Mouse (Mus musculus) forebrain, embryonic 15.5 days (tissue): Measurements from ENCODE around the gene Prpf6. TPM values are rescaled to one million over a fixed set of nuclear protein-coding genes. Genes with fewer than 3 reads are reported as not detected.

Experiments used
- ATAC-seq: fragments of 200-750 bp; cut with Nextera tagmentation; replicated peaks from 2 replicates; pipeline ENCODE4 v1.8.0; 2017; ENCODE audit warnings: mild to moderate bottlenecking, moderate TSS enrichment, moderate library complexity
- H3K27ac ChIP-seq: fragments of 300-500 bp; sonication (generic); replicated peaks from 2 replicates; pipeline ENCODE4 v1.5.1; 2015; ENCODE audit warnings: mild to moderate bottlenecking, inconsistent platforms
- H3K27me3 ChIP-seq: fragments of 300-500 bp; sonication (generic); 2 replicates; pipeline ENCODE4 v1.6.1; 2015; ENCODE audit warnings: inconsistent platforms
- H3K36me3 ChIP-seq: fragments of 300-500 bp; sonication (generic); 2 replicates; pipeline ENCODE4 v1.6.1; 2015; ENCODE audit warnings: mild to moderate bottlenecking, inconsistent platforms
- H3K4me1 ChIP-seq: fragments of 300-500 bp; sonication (generic); 2 replicates; pipeline ENCODE4 v1.6.1; 2015; ENCODE audit warnings: inconsistent platforms
- H3K4me2 ChIP-seq: fragments of 300-500 bp; sonication (generic); replicated peaks from 2 replicates; pipeline ENCODE4 v1.6.1; 2015; ENCODE audit warnings: mild to moderate bottlenecking, inconsistent platforms
- H3K4me3 ChIP-seq: fragments of 300-500 bp; sonication (generic); 2 replicates; pipeline ENCODE4 v1.5.1; 2015; ENCODE audit warnings: mild to moderate bottlenecking, inconsistent platforms
- H3K9ac ChIP-seq: fragments of 300-500 bp; sonication (generic); replicated peaks from 2 replicates; pipeline ENCODE4 v1.6.1; 2015; ENCODE audit warnings: mild to moderate bottlenecking, inconsistent platforms
- H3K9me3 ChIP-seq: fragments of 300-500 bp; sonication (generic); 2 replicates; pipeline ENCODE4 v1.6.1; 2016; ENCODE audit warnings: inconsistent platforms
- WGBS: fragments of 180-500 bp; shearing (Covaris S2); methylation state at CpG from one replicate; pipeline ENCODE4 v1.1.7; 2015; ENCODE audit warnings: mixed read lengths; 5-methylcytosine and 5-hydroxymethylcytosine counted together
- polyA plus RNA-seq: library from polyadenylated mRNA; unstranded; fragments of >200 nt; fragmentation: Nextera tagmentation; extraction: Ambion mirVana; gene quantifications from 2 replicates; pipeline ENCODE4 v1.2.1, GENCODE M21; 2015

The Prpf6 gene
- polyA plus RNA-seq, 1 experiment from 2014 or later, result 72.1 TPM

DNA sequence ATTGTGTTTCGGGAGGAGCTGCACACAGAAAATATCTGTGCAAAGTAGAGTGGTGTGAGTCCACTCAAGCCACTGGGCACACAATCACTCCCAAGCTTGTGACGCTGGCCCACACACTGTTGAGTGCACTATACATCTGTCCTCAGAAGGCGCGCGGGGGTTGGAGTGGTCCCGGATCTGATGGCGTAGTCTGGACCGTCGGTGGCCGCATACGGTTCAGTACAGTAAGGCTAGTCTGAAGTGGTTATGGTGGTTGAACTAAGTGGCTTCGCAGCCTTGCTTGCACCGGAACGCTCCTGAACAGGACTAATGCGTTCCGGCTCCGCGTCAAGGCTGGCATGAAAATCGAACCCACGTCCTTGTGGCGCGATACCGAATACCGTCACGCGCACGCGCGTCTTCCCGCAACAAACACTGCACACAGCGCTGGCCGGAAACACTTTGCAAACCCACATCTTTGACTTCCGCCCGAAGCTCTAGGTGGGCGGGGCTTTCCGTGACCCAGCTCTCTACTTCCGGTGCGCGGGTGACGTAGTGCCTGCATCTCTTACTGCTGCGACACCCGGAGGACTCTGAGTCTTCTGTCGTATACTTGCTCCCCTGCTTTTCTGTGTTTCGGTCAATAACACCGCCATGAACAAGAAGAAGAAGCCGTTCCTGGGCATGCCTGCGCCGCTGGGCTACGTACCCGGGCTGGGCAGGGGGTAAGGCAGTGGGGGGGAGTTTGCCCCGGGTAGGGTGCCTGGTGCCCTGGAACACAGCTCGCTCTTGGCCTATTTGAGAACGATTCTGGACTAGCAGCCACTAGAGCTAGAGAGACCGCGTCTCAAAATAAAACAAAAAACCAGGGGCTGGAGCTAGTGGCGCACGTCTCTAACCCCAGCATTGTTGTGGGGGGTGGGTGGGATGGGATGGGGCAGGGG lies 9.4 kb downstream of the Prpf6 start:
- Histone ChIP-seq H3K36me3 (peaks cover 4% of the 10 kb centered on the region; the same call in 1 of the 2 replicates), H3K9me3 (no peaks in the 10 kb centered on the region), H3K4me3 (peak overlapping the region; percentile 79), H3K4me1 (peaks cover 44% of the 10 kb centered on the region), H3K9ac (peak overlapping the region; percentile 83), H3K4me2 (peak overlapping the region; percentile 66), H3K27ac (peak overlapping the region; percentile 70), H3K27me3 (no peaks in the 10 kb centered on the region)
- peak; percentile 95 for ATAC-seq
- WGBS, result 1% methylated on average over 57 of the region's 57 CpGs

DNA sequence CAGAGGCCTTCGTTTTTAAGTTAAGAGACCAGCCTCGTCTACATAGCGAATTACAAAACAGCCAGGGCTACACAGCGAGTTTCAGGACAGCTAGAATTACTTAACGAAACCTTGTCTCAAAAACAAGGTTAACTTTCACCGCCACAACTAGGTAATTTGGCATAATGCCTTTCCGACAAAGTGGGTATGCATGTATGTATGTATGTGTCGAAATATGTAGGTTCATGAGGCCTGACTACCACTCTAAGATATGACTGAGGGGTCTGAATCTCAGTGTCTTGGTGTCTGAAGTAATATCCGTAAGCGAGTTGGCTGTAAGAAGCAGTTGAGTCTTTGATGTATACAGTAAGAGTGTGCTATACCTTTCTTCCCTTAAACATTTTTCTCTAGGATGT lies 10.1 kb downstream of the Prpf6 start:
- peak overlapping the region; percentile 66 for H3K4me2 ChIP-seq
- H3K9ac ChIP-seq, result peak overlapping the region; percentile 83
- WGBS, result 30% methylated on average over 10 of the region's 10 CpGs
- no peak for ATAC-seq
- no peaks in the 10 kb centered on the region for H3K27me3 ChIP-seq
- H3K4me1 ChIP-seq, result peaks cover 44% of the 10 kb centered on the region
- no peak overlapping the region for H3K27ac ChIP-seq
- H3K36me3 ChIP-seq, result no peaks in the 10 kb centered on the region
- H3K4me3 ChIP-seq, result peak overlapping the region; percentile 79
- no peaks in the 10 kb centered on the region for H3K9me3 ChIP-seq

DNA sequence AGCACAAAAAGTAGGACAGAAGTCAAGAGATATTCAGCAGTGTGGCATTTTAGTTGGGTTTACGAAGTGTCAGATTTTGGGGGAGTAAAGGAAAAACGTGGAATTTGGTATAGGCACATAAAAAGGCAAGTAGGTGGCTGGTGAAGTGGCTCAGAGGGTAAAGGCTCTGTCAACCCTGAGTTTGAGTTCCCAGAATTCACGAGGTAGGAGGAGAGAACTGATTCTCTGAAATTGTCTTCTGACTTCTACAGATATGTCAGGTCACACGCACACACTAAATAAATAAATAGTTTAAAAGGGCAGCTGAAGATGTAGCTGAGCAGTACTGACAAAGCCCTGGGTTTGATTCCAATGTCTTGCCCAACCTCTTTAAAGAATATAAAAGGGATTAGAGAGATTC lies 10.7 kb downstream of the Prpf6 start:
- 0 out of 2 replicates have a peak overlapping the region, but pooled peaks have one; percentile 83 for H3K9ac ChIP-seq
- 77% methylated on average over 4 of the region's 4 CpGs for WGBS
- peaks cover 41% of the 10 kb centered on the region for H3K4me1 ChIP-seq

DNA sequence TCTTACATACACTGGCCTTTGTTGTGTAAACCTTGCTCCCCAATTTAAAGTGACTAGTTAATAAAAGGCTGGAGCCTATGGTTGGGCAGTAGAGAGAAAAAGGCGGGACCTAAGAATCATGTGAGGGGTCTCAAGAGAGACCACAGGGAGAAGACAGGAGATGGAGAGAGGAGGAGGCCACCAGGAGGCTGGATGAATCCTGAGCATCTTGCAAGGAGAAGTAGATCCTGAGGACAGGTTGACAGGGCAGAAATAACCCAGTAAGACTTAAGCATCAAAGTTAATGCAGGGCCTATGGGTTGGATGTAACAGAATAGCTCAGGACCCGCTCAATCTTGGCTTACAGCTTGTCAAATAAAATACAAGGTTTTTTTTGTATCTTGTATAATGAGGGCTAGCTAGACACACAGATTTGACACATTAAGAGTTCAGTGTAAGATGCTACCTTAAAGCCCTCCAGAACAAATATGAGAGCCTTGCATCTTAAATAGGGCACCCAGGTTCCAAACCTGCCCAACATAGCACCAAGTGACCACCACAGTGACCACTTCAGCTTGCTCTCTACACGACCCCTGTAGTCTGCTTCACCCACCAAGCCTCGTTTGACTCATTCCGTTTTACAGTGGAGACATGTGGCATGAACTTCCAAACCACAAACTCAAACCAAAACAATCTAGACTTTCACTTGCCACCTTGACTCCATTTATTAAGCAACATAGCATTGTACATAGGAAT lies 27.3 kb downstream of the Prpf6 start:
- Histone ChIP-seq H3K9me3 (no peaks in the 10 kb centered on the region), H3K4me3 (no peak overlapping the region), H3K4me1 (no peaks in the 10 kb centered on the region), H3K27me3 (no peaks in the 10 kb centered on the region), H3K27ac (no peak overlapping the region), H3K9ac (no peak overlapping the region), H3K4me2 (no peak overlapping the region), H3K36me3 (peaks cover 60% of the 10 kb centered on the region)
- ATAC-seq, result no peak
- 88% methylated on average over 5 of the region's 5 CpGs for WGBS

More for the DNA sequence above, 10.7 kb downstream of the Prpf6 start:
- Histone ChIP-seq H3K4me3 (no peak overlapping the region; the same call in 1 of the 2 replicates), H3K36me3 (no peaks in the 10 kb centered on the region), H3K9me3 (no peaks in the 10 kb centered on the region), H3K27me3 (no peaks in the 10 kb centered on the region), H3K4me2 (peak overlapping the region; percentile 66; the same call in 1 of the 2 replicates), H3K27ac (no peak overlapping the region)
- no peak for ATAC-seq

DNA sequence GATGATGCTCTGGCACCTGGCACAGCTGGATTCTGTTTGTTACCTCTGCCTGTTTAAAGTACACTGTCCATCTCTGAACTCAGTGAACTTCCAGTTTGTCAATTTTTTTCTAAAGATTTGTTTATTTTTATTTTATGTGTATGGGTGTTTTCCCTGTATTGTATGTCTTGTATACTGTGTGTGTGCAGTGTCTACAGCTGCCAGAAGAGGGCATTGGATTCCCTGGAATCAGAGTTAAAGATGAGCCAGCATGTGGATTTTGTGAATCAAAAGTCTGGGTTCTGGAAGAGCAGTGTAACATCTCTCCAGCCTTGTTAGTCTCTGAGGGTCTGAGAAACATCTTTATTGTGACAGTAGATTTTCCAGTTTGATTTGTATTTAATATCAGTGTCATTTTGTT lies 31.7 kb downstream of the Prpf6 start:
- Histone ChIP-seq H3K4me1 (no peaks in the 10 kb centered on the region), H3K36me3 (peaks cover 56% of the 10 kb centered on the region), H3K4me3 (no peak overlapping the region), H3K4me2 (no peak overlapping the region), H3K27ac (no peak overlapping the region), H3K9ac (no peak overlapping the region), H3K27me3 (no peaks in the 10 kb centered on the region), H3K9me3 (no peaks in the 10 kb centered on the region)
- ATAC-seq, result no peak

DNA sequence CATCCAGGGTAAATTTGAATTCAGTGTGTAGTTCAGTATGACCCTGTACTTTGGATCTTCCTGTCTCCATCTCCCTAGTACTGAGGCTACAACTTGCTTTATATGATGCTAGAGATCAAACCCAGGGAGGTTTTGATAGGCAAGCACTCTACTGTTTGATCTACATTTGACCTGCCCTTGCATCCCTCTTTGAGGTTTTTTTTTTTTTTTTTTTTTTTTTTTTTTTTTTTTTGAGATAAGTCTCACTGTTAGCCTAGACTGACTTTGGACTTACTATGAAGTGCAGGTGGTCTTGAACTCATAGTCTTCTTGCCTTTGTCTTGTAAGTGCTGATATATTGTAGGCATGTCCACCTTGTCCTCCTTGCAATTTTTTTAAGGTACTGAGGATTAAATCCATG lies 36.8 kb downstream of the Prpf6 start:
- Histone ChIP-seq H3K27me3 (no peaks in the 10 kb centered on the region), H3K9ac (no peak overlapping the region), H3K36me3 (peaks cover 44% of the 10 kb centered on the region), H3K27ac (no peak overlapping the region), H3K9me3 (no peaks in the 10 kb centered on the region), H3K4me3 (no peak overlapping the region), H3K4me1 (no peaks in the 10 kb centered on the region), H3K4me2 (no peak overlapping the region)
- ATAC-seq, result no peak

DNA sequence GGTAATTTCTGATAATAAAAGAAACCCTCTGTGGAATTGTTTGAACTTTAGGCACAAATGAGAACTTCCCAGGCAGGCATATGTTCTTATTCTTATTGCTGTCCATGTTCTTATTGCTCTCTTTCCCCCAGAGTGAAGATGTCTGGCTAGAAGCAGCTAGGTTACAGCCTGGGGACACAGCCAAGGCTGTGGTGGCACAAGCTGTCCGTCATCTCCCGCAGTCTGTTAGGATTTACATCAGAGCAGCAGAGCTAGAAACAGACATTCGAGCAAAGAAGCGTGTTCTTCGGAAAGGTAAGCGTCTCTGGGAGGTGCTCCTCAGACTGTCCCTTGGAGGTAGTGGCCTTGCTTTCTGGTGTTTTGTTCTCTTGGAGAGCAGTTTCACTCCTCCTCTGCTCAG lies 41.0 kb downstream of the Prpf6 start:
- Histone ChIP-seq H3K27ac (no peak overlapping the region), H3K36me3 (peaks cover 57% of the 10 kb centered on the region), H3K9me3 (no peaks in the 10 kb centered on the region), H3K4me2 (no peak overlapping the region), H3K27me3 (no peaks in the 10 kb centered on the region), H3K9ac (no peak overlapping the region), H3K4me3 (no peak overlapping the region), H3K4me1 (no peaks in the 10 kb centered on the region)
- 93% methylated on average over 6 of the region's 6 CpGs for WGBS
- no peak for ATAC-seq

DNA sequence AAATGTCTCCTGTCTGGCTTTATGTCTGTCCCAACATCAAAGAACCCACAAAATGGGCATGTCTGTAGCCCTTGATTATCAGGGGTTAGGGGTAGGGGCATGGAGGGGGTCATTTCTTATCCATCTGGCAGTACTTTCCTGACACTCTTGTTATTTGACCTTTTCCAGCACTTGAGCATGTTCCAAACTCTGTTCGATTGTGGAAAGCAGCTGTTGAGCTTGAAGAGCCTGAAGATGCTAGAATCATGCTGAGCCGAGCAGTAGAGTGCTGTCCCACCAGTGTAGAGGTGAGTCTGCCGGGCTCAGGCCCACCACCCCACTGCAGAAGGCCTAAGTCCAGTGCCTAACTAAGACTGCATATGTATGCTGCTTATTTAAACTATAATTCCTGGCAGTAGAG lies 44.2 kb downstream of the Prpf6 start:
- no peak for ATAC-seq
- no peak overlapping the region for H3K4me3 ChIP-seq
- H3K27me3 ChIP-seq, result no peaks in the 10 kb centered on the region
- H3K9ac ChIP-seq, result no peak overlapping the region
- peaks cover 69% of the 10 kb centered on the region for H3K36me3 ChIP-seq
- no peak overlapping the region for H3K27ac ChIP-seq
- H3K4me2 ChIP-seq, result no peak overlapping the region
- H3K9me3 ChIP-seq, result no peaks in the 10 kb centered on the region
- WGBS, result 89% methylated on average over 3 of the region's 3 CpGs
- H3K4me1 ChIP-seq, result no peaks in the 10 kb centered on the region

DNA sequence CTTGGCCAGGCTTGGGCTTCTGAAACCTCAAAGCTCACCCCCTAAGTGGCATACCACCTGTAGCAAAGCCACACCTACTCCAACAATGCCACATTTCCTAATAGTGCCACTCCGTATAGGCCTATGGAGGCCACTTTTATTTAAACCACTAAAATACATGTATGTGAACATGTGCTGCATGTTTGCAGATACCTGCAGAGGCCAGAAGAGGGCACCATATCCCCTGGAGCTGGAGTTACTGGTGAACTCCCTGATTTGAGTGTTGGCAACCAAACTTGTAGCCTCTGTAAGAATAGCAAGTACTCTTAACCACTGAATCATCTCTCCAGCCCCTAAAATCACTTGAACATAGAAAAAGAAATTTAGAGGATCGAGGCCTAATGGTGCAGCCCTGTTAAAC lies 52.7 kb downstream of the Prpf6 start:
- H3K9ac ChIP-seq, result no peak overlapping the region
- no peaks in the 10 kb centered on the region for H3K9me3 ChIP-seq
- WGBS, result 96% methylated on average over 2 of the region's 2 CpGs
- no peak overlapping the region for H3K27ac ChIP-seq
- no peaks in the 10 kb centered on the region for H3K27me3 ChIP-seq
- no peaks in the 10 kb centered on the region for H3K4me1 ChIP-seq
- no peak overlapping the region for H3K4me3 ChIP-seq
- H3K36me3 ChIP-seq, result peaks cover 85% of the 10 kb centered on the region
- no peak for ATAC-seq
- no peak overlapping the region for H3K4me2 ChIP-seq

DNA sequence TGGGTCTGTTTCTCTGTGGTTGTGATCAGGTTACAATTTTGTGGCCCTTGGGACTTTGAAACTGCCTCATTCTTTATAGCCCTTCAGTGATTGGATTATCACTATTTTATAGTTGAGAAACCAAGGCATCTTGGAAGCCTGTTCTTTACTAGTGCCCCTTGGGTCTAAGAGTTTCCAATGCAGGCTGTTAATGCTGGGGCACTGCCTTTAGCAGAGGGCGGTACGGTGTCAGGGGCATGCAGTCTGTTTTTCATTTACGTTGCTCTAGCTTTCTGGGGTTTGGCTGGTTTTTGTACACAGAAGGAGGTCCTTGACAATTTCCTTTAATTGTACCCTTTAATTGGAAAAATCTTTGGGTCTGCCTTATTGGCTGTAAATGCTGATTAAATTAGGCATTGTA lies 54.0 kb downstream of the Prpf6 start:
- H3K36me3 ChIP-seq, result peaks cover 87% of the 10 kb centered on the region
- H3K4me1 ChIP-seq, result no peaks in the 10 kb centered on the region
- no peak overlapping the region for H3K27ac ChIP-seq
- no peak overlapping the region for H3K4me2 ChIP-seq
- ATAC-seq, result no peak
- WGBS, result 86% methylated on average over 3 of the region's 3 CpGs
- H3K9ac ChIP-seq, result no peak overlapping the region
- H3K9me3 ChIP-seq, result no peaks in the 10 kb centered on the region
- no peaks in the 10 kb centered on the region for H3K27me3 ChIP-seq
- H3K4me3 ChIP-seq, result no peak overlapping the region

DNA sequence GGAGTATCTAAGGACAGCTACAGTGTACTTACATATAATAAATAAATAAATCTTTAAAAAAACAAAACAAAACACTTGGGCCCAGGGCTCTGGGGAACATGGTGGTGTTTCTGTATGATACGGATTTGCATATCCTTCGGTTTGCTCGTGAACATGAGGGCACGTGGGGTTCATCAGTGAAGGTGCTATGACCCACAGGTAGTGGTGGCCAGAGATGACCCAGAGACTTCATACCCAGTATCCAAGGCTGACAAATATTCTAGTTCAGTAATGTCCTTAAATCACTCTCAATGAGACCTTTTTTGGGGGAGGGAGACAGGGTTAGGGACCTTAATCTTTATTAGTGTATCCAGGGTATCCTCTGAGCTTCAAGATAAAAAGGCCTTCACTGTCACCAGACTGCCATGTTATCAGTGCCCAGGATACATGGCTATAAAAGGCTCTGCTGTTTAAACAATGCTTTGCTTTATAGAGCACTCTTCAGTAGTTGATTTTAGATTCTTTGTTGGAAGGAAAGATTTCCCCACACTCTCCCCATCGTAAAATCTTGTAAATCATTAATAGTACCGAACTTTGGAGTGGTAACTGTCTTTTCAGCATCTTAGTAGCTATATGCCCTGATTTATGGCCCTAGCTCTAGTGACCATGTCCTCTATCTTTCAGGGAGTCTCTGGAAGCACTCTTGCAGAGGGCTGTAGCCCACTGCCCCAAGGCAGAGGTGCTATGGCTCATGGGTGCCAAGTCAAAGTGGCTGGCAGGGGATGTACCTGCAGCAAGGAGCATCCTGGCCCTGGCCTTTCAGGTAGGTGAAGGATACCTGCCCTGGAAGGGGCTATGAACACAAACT lies 55.2 kb downstream of the Prpf6 start:
- no peak overlapping the region for H3K9ac ChIP-seq
- H3K9me3 ChIP-seq, result no peaks in the 10 kb centered on the region
- no peaks in the 10 kb centered on the region for H3K27me3 ChIP-seq
- no peak overlapping the region for H3K4me3 ChIP-seq
- H3K4me1 ChIP-seq, result no peaks in the 10 kb centered on the region
- peaks cover 85% of the 10 kb centered on the region for H3K36me3 ChIP-seq
- H3K27ac ChIP-seq, result no peak overlapping the region
- 96% methylated on average over 6 of the region's 6 CpGs for WGBS
- ATAC-seq, result no peak
- H3K4me2 ChIP-seq, result no peak overlapping the region

DNA sequence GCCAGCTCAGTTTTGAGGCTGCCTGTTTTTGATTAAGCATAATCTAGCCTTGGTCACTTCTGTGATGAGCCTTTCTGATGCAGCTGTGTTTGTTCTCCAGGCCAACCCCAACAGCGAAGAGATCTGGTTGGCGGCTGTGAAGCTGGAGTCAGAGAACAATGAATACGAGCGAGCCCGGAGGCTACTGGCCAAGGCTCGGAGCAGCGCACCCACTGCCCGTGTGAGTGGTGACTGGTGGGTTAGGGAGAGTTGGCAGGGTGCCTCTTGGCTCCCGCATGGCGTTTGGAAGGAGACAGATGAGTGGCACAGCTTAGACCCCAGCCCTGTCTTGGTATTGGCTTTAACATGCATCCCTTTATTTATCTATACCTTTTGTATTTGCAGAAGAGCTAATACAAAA lies 57.3 kb downstream of the Prpf6 start:
- Histone ChIP-seq H3K4me3 (no peak overlapping the region), H3K4me1 (no peaks in the 10 kb centered on the region), H3K27ac (no peak overlapping the region), H3K36me3 (peaks cover 89% of the 10 kb centered on the region), H3K27me3 (no peaks in the 10 kb centered on the region), H3K9ac (no peak overlapping the region), H3K4me2 (no peak overlapping the region), H3K9me3 (no peaks in the 10 kb centered on the region)
- ATAC-seq, result no peak
- 82% methylated on average over 10 of the region's 10 CpGs for WGBS
